ENCODE assay signal across 13 mouse cellular contexts in genomic region chr16:97602256-97602655, GRCm38 (mm10). TPM values are rescaled to one million over a fixed set of nuclear protein-coding genes. Genes with fewer than 3 reads are reported as not detected.
DNase-seq lines count a peak whose midpoint lies in the region; ATAC-seq and TF ChIP-seq lines count a peak whose summit lies in the region.
"Had no signal": no experiment of that assay in that cellular context is flagged by ENCODE, and none has a peak within 500 bp of the region (broad histone marks: within the 10 kb centered on the region; RNA-seq: fewer than 3 reads in every experiment).

No protein-coding gene starts in this region.

- H3K4me3 ChIP-seq in lung, postnatal 0 days (ENCODE audit: low read depth, low read length) = no peak overlapping the region
- H3K4me3 ChIP-seq in heart, embryonic 11.5 days (ENCODE audit: low read depth, low read length) = no peak overlapping the region
- no peak overlapping the region for H3K4me3 ChIP-seq in midbrain, embryonic 15.5 days
- H3K4me3 ChIP-seq: hindbrain, embryonic 12.5 days; neural tube, embryonic 13.5 days had no signal

- no peaks in the 10 kb centered on the region for H3K27me3 ChIP-seq in Patski
- H3K27me3 ChIP-seq in lung, postnatal 0 days (replicated peaks; ENCODE audit: insufficient read depth, low read length) = no peaks in the 10 kb centered on the region
- H3K27me3 ChIP-seq in heart, embryonic 11.5 days (ENCODE audit: control insufficient read depth, insufficient read depth, low read length) = 0 out of 2 replicates have a peak, but pooled peaks cover 2% of the 10 kb centered on the region
- no peaks in the 10 kb centered on the region for H3K27me3 ChIP-seq in midbrain, embryonic 15.5 days (replicated peaks)
- H3K27me3 ChIP-seq: CH12.LX; hindbrain, embryonic 12.5 days; neural tube, embryonic 13.5 days had no signal

- no peaks in the 10 kb centered on the region; the same call in 1 of the 2 replicates for H3K4me1 ChIP-seq in lung, postnatal 0 days (ENCODE audit: insufficient read depth, low read depth, low read length)
- no peaks in the 10 kb centered on the region for H3K4me1 ChIP-seq in heart, embryonic 11.5 days (ENCODE audit: control insufficient read depth, insufficient read depth, low read length)
- H3K4me1 ChIP-seq in midbrain, embryonic 15.5 days = no peaks in the 10 kb centered on the region
- H3K4me1 ChIP-seq: hindbrain, embryonic 12.5 days; neural tube, embryonic 13.5 days had no signal

- TF ChIP-seq CTCF in Patski (IDR thresholded peaks at IDR 0.05) = no peak
- no peak for TF ChIP-seq CTCF in lung, postnatal 0 days (IDR thresholded peaks at IDR 0.05)

- H3K36me3 ChIP-seq in lung, postnatal 0 days (ENCODE audit: insufficient read depth, low read length) = no peaks in the 10 kb centered on the region
- H3K36me3 ChIP-seq in heart, embryonic 11.5 days (ENCODE audit: control insufficient read depth, insufficient read depth, low read length) = no peaks in the 10 kb centered on the region
- no peaks in the 10 kb centered on the region for H3K36me3 ChIP-seq in midbrain, embryonic 15.5 days (replicated peaks)
- H3K36me3 ChIP-seq: hindbrain, embryonic 12.5 days; neural tube, embryonic 13.5 days had no signal

- no peak overlapping the region for H3K4me2 ChIP-seq in lung, postnatal 0 days (replicated peaks; ENCODE audit: low read depth, low read length)
- no peak overlapping the region for H3K4me2 ChIP-seq in heart, embryonic 11.5 days
- no peak overlapping the region for H3K4me2 ChIP-seq in midbrain, embryonic 15.5 days
- H3K4me2 ChIP-seq: hindbrain, embryonic 12.5 days; neural tube, embryonic 13.5 days had no signal

- TF ChIP-seq EP300 in lung, postnatal 0 days (IDR thresholded peaks at IDR 0.05) = no peak

- H3K9ac ChIP-seq in lung, postnatal 0 days (replicated peaks; ENCODE audit: low read depth) = no peak overlapping the region
- H3K9ac ChIP-seq in heart, embryonic 11.5 days (ENCODE audit: low read depth, low read length) = no peak overlapping the region
- H3K9ac ChIP-seq in midbrain, embryonic 15.5 days = no peak overlapping the region
- H3K9ac ChIP-seq: hindbrain, embryonic 12.5 days; liver, postnatal 0 days; neural tube, embryonic 13.5 days had no signal

- DNase-seq in frontal cortex, adult 2 months (ENCODE audit: extremely low spot score in 1 of 2, low spot score in 1 of 2) = peak; percentile 11 to 60
- no peak for DNase-seq in frontal cortex, postnatal 25 days (ENCODE audit: low spot score in 2 of 2)
- peak; percentile 55 for DNase-seq in Patski (ENCODE audit: low read depth, low spot score)
- DNase-seq in kidney, postnatal 10 days = peak; percentile 59
- DNase-seq in lung, postnatal 0 days (ENCODE audit: low spot score) = peak; percentile 71
- DNase-seq: liver, postnatal 0 days; thymus, postnatal 25 days had no signal

- peak; percentile 60 for ATAC-seq in Patski
- no peak for ATAC-seq in lung, postnatal 0 days
- ATAC-seq in erythroblast, adult 5-6 weeks (replicated peaks; ENCODE audit: low FRiP score, poor library complexity, severe bottlenecking) = no peak
- ATAC-seq in heart, embryonic 11.5 days (replicated peaks; ENCODE audit: insufficient number of reproducible peaks, low FRiP score, low TSS enrichment) = no peak
- ATAC-seq in midbrain, embryonic 15.5 days (replicated peaks) = no peak
- ATAC-seq: liver, postnatal 0 days had no signal

- CTCF ChIA-PET in Patski (lab: Charles Lee) = interaction anchor here (1.2 to 2.4 kb wide), 2 partner anchors 9 to 65 kb away, joined by 3 to 8 read pairs; no protein-coding TSS in a partner anchor

- WGBS in lung, postnatal 0 days = 25% methylated on average over 1 of the region's 1 CpGs
- WGBS in heart, embryonic 11.5 days (ENCODE audit: insufficient replicate concordance) = 60% methylated on average over 1 of the region's 1 CpGs
- WGBS in midbrain, embryonic 15.5 days = 82% methylated on average over 1 of the region's 1 CpGs

- H3K9me3 ChIP-seq in lung, postnatal 0 days (ENCODE audit: low read length) = no peaks in the 10 kb centered on the region
- no peaks in the 10 kb centered on the region for H3K9me3 ChIP-seq in heart, embryonic 11.5 days (replicated peaks; ENCODE audit: control insufficient read depth, low read length)
- H3K9me3 ChIP-seq in midbrain, embryonic 15.5 days = no peaks in the 10 kb centered on the region
- H3K9me3 ChIP-seq: hindbrain, embryonic 12.5 days; neural tube, embryonic 13.5 days had no signal

- POLR2A ChIA-PET in Patski (lab: Charles Lee) = no interaction called here

- in situ Hi-C loops in Patski (cut with MboI; ENCODE audit: low pct_unique_long_range_greater_than_20kb) = no loop called here

- H3K27ac ChIP-seq in lung, postnatal 0 days (ENCODE audit: low read length) = no peak overlapping the region
- H3K27ac ChIP-seq in heart, embryonic 11.5 days (ENCODE audit: low read depth, low read length) = no peak overlapping the region
- H3K27ac ChIP-seq in midbrain, embryonic 15.5 days = no peak overlapping the region
- H3K27ac ChIP-seq: hindbrain, embryonic 12.5 days; neural tube, embryonic 13.5 days had no signal

RNA-seq across cellular contexts. Expression of gene Tmprss2, which starts 8.7 kb away (rescaled TPM):
- 0.19 and 0.26 TPM in 2 replicates for polyA plus RNA-seq in frontal cortex, adult 2 months (2012; rRNA removed)
- 0.12 TPM for polyA plus RNA-seq in Patski (2021)
- polyA plus RNA-seq in lung, postnatal 0 days (2015; fragmentation: Nextera tagmentation; extraction: Ambion mirVana) = 46.9 and 54.2 TPM in 2 replicates
- not detected in 2 replicates for total RNA-seq in erythroblast, adult 5-6 weeks (2015; ENCODE audit: low replicate concordance)
- total RNA-seq in erythroblast, adult 5-6 weeks (2017; ENCODE audit: low replicate concordance) = not detected in 2 replicates
- polyA plus RNA-seq in heart, embryonic 11.5 days (2014; fragmentation: Nextera tagmentation; extraction: Ambion mirVana) = 0.23 and 0.26 TPM in 2 replicates
- 0.06 and 0.26 TPM in 2 replicates for polyA plus RNA-seq in midbrain, embryonic 15.5 days (2015; fragmentation: Nextera tagmentation; extraction: Ambion mirVana)
- total RNA-seq: CH12.LX had no signal
- polyA plus RNA-seq: neural tube, embryonic 13.5 days had no signal

Comparison
In these comparisons a context has a peak if more than half of its experiments do, and no peak if none do; other contexts are left out.
1. DNase-seq: peak in frontal cortex, adult 2 months (2 of 2), Patski (single experiment), kidney, postnatal 10 days (single experiment) and lung, postnatal 0 days (single experiment); none in frontal cortex, postnatal 25 days (0 of 2).
2. RNA of gene Tmprss2, which starts 8.7 kb away (polyA plus RNA-seq): 46.9 to 54.2 TPM in lung, postnatal 0 days; 0.19 to 0.26 TPM in frontal cortex, adult 2 months, 0.23 to 0.26 TPM in heart, embryonic 11.5 days, 0.12 TPM in Patski (single experiment) and 0.06 to 0.26 TPM in midbrain, embryonic 15.5 days; every median in the first group is over 10 times any median in the second.